Mouse (Mus musculus) ES-Bruce4 (cell line): Measurements from ENCODE around the gene Tulp3. TPM values are rescaled to one million over a fixed set of nuclear protein-coding genes. Genes with fewer than 3 reads are reported as not detected.

Experiments
- H3K27ac ChIP-seq: 2 replicates; pipeline ENCODE4 v1.5.1; 2012; ENCODE audit warnings: low read length, inconsistent platforms; ENCODE audit not compliant: insufficient read depth
- H3K27me3 ChIP-seq: 2 replicates; pipeline ENCODE4 v1.6.1; 2012; ENCODE audit warnings: mild to moderate bottlenecking, low read length, inconsistent platforms; ENCODE audit not compliant: control insufficient read depth, poor library complexity, insufficient read depth, severe bottlenecking
- H3K36me3 ChIP-seq: 2 replicates; pipeline ENCODE4 v1.6.1; 2012; ENCODE audit warnings: inconsistent platforms, mild to moderate bottlenecking, low read length, moderate library complexity; ENCODE audit not compliant: control insufficient read depth, poor library complexity, insufficient read depth, severe bottlenecking
- H3K4me1 ChIP-seq: one replicate; pipeline ENCODE4 v1.8.1; 2011; ENCODE audit warnings: low read length; ENCODE audit not compliant: control insufficient read depth, insufficient read depth
- H3K4me3 ChIP-seq: 2 replicates; pipeline ENCODE4 v1.5.1; 2011; ENCODE audit warnings: low read depth, mild to moderate bottlenecking, low read length
- H3K9ac ChIP-seq: 2 replicates; pipeline ENCODE4 v1.6.1; 2012; ENCODE audit warnings: low read depth, mild to moderate bottlenecking, inconsistent platforms; ENCODE audit not compliant: poor library complexity, severe bottlenecking
- H3K9me3 ChIP-seq: replicated peaks from 2 replicates; pipeline ENCODE4 v1.6.1; 2012; ENCODE audit warnings: mild to moderate bottlenecking, low read length, inconsistent platforms; ENCODE audit not compliant: control insufficient read depth, poor library complexity, insufficient read depth, severe bottlenecking
- CTCF ChIP-seq: IDR thresholded peaks from one replicate; pipeline ENCODE4 v1.8.1; 2011; ENCODE audit warnings: low read depth, low read length
- EP300 ChIP-seq: IDR thresholded peaks from 2 replicates; pipeline ENCODE4 v1.6.1; 2011; ENCODE audit warnings: low read depth, low read length; ENCODE audit not compliant: insufficient read depth
- POLR2A ChIP-seq: IDR thresholded peaks from one replicate; pipeline ENCODE4 v1.8.1; 2011; ENCODE audit warnings: low read length; ENCODE audit not compliant: insufficient read depth
- polyA plus RNA-seq: library from polyadenylated mRNA; stranded (reverse); fragments of >200 nt; gene quantifications from 2 replicates; pipeline ENCODE4 v1.2.4, GENCODE M21; 2011; ENCODE audit warnings: low read depth; ENCODE audit not compliant: missing spikeins, insufficient read depth, insufficient read length

Tulp3 gene
- polyA plus RNA-seq, 1 experiment, result 57.4 TPM

- peaks cover 14% of the 10 kb centered on the region for H3K4me1 ChIP-seq
- no peaks in the 10 kb centered on the region for H3K27me3 ChIP-seq
- no peak overlapping the region; the same call in 1 of the 2 replicates for H3K4me3 ChIP-seq
- no peak overlapping the region for H3K27ac ChIP-seq
- no peaks in the 10 kb centered on the region for H3K36me3 ChIP-seq
- no peak overlapping the region for H3K9ac ChIP-seq
- no peak for TF ChIP-seq EP300
- no peak for TF ChIP-seq CTCF
- TF ChIP-seq POLR2A, result no peak
- no peaks in the 10 kb centered on the region for H3K9me3 ChIP-seq
These were observed 80.1 kb downstream of the Tulp3 start for GRCm38 (mm10) chr6:128275506-128276064.

- Histone ChIP-seq H3K36me3 (no peaks in the 10 kb centered on the region), H3K27ac (no peak overlapping the region), H3K4me1 (peaks cover 14% of the 10 kb centered on the region), H3K4me3 (no peak overlapping the region), H3K9ac (no peak overlapping the region), H3K9me3 (no peaks in the 10 kb centered on the region), H3K27me3 (no peaks in the 10 kb centered on the region)
- TF ChIP-seq POLR2A (no peak), EP300 (no peak), CTCF (no peak)
These were observed 82.1 kb downstream of the Tulp3 start for GRCm38 (mm10) chr6:128273507-128273906.

DNA sequence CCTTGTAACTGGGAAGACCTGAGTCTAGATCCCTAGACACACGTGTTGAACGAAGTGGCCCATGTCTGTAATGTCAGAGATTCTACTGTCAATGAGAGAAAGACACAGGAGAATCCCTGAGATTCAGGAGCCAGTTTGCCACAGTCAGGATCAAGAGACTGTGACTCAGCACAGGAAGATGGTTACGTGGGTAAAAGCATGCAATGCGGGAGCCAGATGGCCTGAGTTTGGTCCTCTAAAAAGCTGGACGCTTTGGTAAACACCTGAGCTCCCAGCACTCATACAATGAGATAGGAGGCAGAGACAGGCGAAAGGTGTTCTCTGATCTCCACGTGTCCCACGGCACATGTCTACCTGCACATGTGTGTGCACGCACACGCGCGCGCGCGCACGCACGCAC is 82.9 kb downstream of the Tulp3 start:
- Histone ChIP-seq H3K27ac (no peak overlapping the region), H3K4me3 (no peak overlapping the region), H3K9ac (no peak overlapping the region), H3K4me1 (peaks cover 11% of the 10 kb centered on the region), H3K36me3 (no peaks in the 10 kb centered on the region), H3K27me3 (no peaks in the 10 kb centered on the region), H3K9me3 (no peaks in the 10 kb centered on the region)
- no peak for TF ChIP-seq POLR2A
- no peak for TF ChIP-seq CTCF
- TF ChIP-seq EP300, result no peak

Other genes starting within 250 kb of the Tulp3 start
- gene Tspan9, start 212.3 kb downstream of the Tulp3 start, polyA plus RNA-seq, result 90.5 and 99.3 TPM in 2 replicates
- gene Tead4, start 55.0 kb downstream of the Tulp3 start, polyA plus RNA-seq, result 29.9 and 31.8 TPM in 2 replicates
- gene Rhno1, start 7.1 kb upstream of the Tulp3 start, polyA plus RNA-seq, result 65.0 and 71.9 TPM in 2 replicates
- 68.7 and 69.2 TPM in 2 replicates for gene Foxm1, start 7.1 kb upstream of the Tulp3 start, polyA plus RNA-seq
- not detected in 2 replicates for gene Tex52, start 19.6 kb upstream of the Tulp3 start, polyA plus RNA-seq
- gene Gm44596, start 19.7 kb upstream of the Tulp3 start, polyA plus RNA-seq, result not detected in 2 replicates
- not detected in 2 replicates for gene Nrip2, start 43.4 kb upstream of the Tulp3 start, polyA plus RNA-seq
- gene Itfg2, start 69.1 kb upstream of the Tulp3 start, polyA plus RNA-seq, result 16.3 and 21.6 TPM in 2 replicates
- gene Fkbp4, start 82.8 kb upstream of the Tulp3 start, polyA plus RNA-seq, result 411 and 413 TPM in 2 replicates
- 0.94 and 2.6 TPM in 2 replicates for gene Pzp, start 170.9 kb upstream of the Tulp3 start, polyA plus RNA-seq
- not detected in 2 replicates for gene A2ml1, start 225.8 kb upstream of the Tulp3 start, polyA plus RNA-seq